Mouse (Mus musculus) MEL-GATA-1-ER (cell line): ENCODE measurements around the gene Cux2.
"Not testable (repeated sequence)": the region's sequence is repeated elsewhere in the genome, so short reads cannot be mapped to it uniquely, and the experiment has no call there.

Experiments used
- DNase-seq: peaks from one replicate; pipeline ENCODE4 v3.0.0-alpha.2; 2012; ENCODE audit warnings: low read depth; ENCODE audit errors: extremely low read depth

Gene Cux2

DNA sequence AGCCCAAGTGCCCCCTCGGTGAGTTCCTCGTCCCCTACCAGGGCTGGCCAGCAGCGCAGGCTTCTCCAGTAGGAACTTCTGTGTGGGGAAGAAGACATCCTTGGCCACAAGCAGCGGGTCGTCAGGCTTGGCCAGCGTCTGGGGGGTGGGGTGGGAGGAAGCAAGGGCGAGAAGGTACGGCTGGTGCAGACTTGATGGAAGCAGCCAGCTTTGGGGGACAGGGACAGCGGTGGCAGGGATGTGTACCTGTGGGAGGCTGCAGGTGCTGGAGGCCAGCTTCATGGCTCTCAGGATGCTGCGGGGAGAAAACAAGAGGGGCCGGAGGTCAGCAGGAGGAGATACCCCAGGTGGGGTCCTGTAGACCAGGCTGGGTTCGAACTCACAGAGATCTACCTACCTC is 174.9 kb downstream of the Cux2 start:
- DNase-seq = no peak

DNA sequence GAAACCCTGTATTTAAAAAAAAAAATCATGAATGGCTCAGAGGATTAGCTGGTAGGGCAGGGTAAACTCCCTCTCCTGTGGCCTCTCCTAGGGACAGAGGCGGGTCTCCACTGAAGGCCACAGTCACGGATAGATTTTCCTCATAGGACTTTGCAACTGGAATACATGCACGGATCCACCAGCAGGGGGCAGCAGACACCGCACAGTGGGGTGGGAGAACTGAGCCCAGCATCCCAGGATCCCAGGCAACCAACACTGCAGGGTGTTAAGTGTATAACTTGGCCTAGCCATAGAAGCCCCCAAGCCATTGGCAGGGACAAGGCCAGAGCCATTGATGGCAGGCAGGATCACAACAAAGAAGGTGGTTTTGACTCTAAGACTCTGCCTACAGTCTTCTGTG is 177.7 kb downstream of the Cux2 start:
- DNase-seq = no peak

DNA sequence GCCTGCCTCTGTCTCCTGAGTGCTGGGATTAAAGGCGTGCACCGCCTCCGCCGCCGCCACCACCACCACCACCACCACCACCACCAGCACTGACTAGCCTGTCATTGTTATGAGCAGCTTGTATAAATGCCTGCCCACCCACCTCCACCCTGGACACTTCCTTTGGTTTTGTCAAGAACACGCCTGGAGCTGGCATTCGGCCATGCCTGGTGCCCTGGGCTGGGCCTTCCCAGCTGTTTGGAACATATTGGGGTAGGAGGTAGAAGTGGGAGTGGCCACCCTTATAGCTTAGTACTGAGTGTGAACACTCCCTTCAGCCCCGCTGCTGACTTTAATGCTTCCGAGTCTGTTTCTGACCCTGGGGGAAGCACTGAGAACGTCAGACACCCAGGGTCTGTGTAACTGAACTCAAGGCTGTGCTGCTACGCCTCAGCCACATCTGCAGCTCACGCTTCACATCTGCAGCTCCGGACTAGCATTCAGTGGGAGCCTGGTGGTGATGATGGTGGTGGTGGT is 178.3 kb downstream of the Cux2 start:
- DNase-seq = no peak

DNA sequence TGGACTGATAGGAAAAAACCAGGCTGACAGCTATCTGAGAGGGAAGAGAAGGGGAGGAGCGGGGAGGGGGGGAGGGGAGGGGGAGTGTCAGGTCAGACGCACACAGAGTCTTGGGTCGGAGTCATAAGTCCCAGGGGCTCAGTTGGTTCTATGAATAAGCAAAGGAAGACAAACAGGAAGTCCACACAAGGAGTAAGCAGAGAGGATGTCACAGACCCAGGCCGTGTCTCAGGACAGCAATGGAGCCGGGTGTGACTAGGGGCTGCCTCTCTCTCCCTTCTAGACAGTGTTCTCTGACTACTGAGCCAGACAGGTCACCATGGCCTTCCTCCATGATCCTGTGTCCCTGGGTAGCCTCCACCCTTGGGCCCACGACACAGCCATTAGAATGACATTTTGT is 179.1 kb downstream of the Cux2 start:
- DNase-seq = no peak

DNA sequence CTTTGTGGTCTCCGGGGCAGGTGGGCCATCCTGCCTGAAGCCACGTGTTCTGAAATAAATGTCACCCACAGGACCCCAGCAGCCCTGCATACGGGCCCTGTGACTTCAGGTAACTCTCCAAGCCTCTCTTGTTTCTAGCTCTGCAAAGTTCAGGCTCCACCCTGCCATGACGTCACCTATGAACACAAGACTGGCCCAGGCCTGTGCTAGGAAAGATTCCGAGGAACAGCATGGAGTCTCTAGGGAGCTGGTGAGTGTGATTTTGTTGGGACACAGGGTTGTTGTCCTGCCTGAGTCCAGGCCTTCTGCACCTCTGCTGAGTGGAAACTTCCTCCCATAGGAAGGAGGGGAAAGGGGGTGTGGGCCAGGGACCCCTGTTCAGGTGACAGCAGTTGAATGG is 181.9 kb downstream of the Cux2 start:
- no peak for DNase-seq

DNA sequence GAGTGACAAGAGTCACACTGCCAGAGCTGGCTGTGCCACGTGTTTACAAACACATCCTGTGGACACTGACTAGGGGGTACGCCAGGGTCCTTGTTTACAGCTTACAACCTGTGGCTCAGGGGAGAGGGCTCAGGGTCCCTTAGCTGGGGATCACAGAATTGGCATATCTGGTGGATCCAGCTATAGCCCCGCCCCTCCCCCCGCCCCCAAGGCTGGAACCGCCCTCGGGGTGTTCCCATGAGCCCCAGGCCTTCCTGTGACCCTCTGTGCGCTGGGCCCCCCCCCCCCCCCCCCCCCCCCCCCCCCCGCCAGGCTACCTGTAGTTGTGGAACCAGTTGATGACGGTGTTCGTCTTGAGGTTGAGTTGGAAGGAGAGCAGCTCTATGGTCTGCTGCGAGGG is 185.6 kb downstream of the Cux2 start:
- DNase-seq = no peak

DNA sequence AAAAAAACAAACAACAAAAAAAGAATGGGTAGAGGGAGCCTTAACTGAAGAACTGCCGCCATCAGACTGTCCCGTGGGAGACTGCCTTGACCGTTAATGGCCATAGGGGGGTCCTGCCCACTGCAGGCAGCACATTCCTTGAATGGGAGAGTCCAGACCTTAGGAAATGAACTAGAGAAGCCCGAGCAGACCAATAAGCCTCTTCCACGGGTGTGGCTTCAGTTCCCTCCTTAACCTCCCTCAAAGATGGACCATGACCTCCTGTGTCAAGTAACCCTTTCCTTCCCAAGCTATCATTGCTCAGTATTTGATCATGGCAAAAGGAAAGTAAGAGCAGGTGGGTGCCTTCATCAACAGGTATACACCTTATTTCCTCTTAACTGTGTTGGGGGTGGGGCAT is 187.9 kb downstream of the Cux2 start:
- no peak for DNase-seq

DNA sequence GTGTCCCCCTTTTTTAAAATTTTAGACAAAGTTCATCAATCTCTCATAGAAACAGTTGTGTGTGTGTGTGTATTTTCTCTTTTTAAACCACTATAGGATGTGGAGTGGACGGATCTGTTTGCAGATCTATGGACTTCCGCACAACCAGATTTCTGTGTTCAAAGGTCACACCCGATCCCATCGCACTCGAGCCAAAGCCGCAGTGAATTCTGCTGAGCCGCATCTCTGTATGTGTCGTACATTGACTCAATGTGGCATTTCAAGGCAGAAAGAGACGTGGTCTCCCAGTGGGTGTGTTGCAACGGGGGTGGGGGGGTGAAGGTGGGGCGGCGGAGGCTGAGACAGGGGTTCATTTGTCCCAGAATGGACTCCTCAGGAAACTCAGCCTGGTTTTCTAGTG is 191.5 kb downstream of the Cux2 start:
- no peak for DNase-seq

DNA sequence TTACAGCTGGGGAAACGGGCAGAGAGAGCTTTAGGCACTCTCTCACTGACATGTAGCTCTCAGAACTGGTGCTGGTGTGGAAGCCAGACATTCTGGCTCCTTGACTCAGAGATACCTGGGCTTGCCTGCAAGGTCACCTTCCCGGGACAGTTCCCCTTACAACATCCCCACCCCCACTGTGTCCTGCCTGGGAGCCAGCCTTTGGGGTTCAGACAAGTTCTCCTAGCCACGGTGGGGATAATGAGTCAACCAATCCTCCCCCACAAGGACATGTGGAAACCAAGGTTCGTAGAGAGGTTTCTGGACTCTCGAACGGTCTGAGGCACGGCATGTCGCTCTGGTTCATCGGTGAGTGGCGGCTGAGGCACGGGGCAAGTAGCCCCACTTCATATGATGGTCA is 193.2 kb downstream of the Cux2 start:
- DNase-seq = no peak

DNA sequence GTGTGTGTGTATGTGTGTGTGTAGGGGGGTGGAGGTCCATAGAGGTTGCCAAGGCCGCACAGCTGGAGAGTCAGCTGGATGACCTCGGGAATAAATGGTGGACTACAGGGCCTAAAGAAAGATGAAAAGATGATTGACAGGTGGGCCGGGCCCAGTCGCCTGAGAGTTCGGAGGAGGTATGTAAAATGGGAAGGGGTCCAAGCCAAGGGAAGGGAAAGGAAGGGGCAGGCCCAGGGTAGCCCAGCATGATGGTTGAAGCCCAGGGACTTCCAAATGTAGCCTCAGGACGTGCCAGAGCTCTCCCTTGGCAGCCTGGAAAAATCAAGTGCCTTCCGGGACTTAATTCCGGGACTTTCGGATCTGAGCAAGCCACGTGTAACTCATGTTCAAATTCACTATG is 195.1 kb downstream of the Cux2 start:
- no peak for DNase-seq

DNA sequence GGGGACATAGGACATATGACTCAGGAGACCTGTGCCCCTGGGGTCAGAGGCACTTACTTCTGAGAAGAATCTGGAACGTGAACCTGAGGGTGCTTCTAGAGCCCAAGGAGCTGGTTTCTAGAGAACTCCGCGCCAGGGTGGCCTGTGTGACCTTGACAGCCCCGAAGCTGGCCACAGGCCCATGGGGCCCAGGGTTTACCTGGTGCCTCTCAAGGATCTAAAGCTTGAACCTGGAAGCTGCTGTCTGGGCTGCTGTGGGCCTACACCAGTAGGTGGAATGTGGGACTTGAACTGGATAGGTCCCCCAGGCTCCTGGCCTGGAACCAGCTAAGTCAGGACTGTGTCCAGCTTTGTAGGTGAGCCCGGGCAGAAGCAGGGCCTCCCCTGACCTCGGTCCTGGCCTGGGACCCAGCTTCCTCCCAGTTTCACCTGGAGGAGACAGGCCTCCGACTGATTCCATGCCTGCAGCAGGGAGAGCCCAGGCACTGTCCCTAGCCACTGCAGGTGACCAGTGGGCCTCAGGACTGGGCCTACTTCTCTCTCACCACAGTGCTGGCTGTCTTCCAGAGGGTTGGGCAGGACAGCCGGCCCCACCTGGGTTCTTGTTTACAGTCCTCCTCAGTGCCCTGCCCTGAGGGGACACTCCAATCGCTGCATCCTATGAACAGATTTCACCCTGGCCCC is 196.4 kb downstream of the Cux2 start:
- no peak for DNase-seq

DNA sequence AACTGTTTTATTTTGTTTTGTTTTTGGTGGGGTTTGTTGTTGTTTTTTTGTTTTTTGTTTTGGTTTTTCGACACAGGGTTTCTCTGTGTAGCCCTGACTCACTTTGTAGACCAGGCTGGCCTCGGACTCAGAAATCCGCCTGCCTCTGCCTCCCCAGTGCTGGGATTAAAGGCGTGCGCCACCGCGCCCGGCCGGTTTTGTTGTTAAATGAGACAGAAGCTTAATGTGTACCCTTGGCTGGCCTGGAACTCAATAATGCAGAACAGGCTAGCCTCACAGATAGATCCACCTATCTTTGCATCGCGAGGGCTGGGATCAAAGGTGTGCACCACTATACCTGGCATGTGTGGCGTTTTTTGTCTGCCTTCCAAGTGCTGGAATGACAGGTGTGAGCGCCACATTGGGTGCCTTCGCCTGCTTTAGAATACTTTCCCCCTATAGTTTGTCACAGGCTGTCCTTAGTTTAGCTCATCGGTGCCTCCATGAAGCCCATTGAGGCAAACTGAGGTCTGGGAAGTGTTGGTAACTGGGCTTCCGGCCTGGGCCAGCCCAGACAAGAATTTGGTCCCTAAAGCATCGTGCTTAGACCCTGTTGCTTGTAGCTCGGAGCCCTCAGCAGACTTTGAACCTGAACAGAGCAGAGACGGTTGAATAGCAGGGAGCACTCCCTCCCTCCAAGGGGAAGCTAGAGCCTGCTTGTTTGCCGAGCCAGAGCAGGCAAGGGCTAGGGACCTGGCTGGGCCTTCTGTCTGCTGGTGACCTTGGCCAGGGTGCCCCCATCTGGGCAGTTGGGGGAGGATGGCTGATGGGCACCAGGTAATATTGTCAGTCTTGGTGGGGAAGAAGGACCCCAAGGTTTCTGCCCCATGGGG is 200.2 kb downstream of the Cux2 start:
- DNase-seq = no peak

DNA sequence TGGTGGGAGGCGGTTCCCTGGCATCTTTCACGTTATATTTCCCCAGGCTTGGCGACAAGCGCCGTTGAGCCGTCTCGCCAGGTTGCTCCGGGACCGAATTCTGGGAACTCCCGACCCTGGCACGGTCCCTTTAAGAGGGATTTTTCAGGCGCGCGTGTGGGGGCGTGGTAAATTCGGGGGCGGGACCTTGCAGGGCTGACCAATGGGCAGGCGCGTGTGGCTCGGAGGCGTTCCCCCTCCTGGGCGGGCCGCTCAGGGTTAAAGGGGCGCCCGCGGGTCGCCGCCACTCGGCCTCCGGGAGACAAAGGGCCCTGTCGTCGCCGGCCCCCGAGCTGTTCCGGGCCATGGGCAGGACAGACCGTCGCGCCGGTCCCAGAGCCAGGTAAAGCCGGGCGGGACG is 201.2 kb downstream of the Cux2 start, which contains the start of gene Pheta1:
Pheta1 (plus strand) TSS at position 242 of the 400 bp plus-strand sequence.
- DNase-seq = no peak

DNA sequence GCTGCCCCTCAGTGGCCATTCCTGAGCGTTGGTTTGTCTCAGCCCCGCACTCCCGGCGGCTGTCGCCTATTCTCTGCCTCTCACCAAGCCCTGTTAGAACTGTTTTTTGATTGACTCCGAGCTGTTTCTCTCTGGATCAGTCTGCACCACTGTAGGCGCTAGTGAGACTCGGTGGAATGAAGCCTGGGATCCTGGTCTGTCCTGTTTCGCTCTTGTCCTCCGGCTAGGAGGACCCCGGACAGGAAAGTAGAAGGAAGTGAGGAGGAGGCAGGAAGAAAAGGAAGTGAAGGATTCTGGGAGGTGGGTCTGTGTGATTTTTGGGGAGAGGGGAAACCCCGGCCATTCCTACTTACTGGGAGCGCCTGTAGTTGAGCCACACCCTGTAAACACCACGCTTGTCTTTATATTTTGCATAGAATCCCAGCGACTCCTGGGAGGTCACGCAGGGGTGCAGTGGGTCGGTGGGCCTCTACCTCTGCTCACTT is 201.8 kb downstream of the Cux2 start:
- no peak for DNase-seq

DNA sequence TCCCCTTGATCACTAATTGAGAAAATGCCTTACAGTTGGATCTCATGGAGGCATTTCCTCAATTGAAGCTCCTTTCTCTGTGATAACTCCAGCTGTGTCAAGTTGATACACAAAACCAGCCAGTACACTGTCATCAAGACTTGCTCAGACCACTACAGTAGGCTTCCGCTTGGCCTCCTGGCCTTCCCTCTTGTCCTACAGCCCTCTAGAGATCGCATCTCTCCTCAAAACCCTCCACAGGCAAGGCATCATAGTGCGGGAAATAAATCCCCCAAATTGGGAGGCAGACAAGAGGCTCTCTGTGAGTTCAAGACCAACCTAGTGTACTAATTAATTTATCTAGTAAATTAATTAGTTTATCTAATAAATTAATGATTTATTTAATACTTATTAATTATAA is 202.6 kb downstream of the Cux2 start:
- not testable (repeated sequence) for DNase-seq

DNA sequence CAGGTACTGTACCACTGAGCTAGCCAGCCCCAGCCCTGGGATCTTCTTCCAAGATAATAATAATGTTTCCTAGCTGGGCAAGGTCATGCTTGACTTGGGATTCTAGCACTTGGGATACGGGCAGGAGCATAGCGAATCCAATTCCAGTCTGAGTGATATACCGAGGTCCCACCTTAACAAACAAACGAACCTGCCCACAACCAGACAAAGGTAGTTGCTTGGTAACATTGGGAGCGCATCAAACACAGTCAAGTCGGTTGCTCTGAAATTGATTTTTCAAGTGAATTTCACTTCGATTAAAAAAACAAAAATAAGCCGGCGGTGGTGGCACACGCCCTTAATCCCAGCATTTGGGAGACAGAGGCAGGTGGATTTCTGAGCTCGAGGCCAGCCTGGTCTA is 203.6 kb downstream of the Cux2 start:
- no peak for DNase-seq

DNA sequence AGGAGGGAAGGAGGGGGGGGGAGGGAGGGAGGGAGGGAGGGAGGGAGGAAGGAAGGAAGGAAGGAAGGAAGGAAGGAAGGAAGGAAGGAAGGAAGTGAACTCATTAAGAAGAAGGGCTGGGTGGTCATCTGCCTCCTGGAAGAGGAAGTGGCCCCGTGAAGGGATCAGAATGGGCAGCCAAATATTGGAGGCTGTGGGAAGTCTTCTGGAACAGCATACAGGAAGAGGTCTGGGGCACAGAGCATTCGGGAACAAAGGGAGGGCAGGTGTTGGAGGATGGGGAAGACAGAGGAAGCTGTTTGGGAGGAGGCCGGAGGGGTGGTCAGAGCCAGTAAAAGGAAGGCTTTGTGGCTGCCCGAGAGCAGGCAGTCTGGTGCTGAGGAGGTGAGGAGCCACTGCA is 204.5 kb downstream of the Cux2 start:
- DNase-seq = no peak

DNA sequence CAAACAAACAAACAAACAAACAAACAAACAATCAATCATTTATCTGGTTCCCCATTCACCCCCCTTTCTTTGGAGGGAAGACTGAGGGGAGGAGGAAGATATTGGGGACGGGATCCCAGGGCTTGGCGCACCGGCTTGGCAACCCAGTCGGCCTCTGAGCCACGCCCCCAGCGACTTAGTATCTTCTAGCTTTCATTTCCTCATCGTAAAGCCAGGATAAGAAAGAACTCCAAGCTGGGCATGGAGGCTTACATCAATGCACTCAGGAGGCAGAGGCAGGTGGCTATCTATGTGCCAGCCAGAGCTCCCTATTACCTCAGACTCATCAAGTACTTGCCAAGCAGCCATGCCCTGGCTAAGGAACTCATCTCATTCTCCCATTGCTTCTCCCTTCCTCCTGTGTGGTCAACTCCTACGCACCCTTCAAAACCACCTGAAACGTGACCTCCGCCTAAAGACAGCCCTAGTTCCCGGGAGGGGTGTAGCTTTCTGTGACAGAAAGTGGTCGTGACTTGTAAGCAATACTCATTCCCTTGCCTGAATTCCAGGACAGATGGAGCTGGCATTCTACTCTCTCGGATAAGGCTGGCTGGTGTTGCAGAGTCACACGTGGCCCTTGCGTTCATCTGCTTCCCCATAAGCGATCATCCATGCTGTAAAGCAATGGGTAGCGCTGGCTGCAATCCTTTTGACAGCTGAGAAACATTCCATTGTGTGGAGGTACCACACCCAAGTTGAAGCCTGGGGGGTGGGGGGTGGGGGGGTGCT is 206.6 kb downstream of the Cux2 start:
- DNase-seq = no peak

DNA sequence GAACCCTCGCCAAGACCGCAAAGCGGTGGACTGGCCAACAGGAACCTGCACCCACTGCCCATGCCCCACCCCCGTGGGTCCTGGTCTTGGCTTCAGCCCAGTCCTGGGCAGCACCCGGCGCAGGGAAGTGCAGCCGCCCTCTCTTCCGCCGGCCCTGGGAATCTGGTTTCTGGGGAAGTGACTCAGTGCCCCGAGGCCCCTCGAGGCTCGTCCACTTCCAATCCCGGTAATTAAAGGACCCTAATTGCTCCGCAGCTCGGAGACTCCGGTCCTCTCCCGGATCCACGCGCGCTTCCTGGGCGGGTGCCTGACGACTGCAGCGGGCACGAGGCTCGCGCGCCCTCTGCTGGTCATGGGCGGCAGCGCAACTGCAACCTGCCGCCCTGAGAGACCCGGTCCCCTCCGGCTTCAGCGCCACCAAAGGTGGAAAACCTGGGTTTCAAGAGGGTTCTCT is 207.2 kb downstream of the Cux2 start:
- no peak for DNase-seq

DNA sequence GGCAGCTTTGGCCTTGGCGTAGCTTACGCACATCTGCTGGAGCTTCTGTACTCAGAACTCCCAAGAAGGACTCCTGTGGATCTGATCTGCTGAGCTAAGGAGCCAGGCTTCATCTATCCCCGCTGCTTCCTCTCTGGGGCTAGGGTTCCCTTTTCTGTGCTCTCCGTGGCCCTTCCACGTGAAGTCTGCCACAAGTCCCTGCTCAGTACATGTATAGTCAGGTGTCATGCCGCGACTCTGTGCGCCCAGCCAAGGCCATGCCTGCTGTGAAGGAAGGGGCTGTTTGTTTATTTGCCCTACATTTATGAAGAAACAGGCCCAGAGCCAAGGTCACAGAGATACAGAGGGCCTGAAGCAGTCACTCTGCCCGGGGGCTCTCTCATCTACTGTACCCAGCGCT is 207.9 kb downstream of the Cux2 start:
- no peak for DNase-seq

DNA sequence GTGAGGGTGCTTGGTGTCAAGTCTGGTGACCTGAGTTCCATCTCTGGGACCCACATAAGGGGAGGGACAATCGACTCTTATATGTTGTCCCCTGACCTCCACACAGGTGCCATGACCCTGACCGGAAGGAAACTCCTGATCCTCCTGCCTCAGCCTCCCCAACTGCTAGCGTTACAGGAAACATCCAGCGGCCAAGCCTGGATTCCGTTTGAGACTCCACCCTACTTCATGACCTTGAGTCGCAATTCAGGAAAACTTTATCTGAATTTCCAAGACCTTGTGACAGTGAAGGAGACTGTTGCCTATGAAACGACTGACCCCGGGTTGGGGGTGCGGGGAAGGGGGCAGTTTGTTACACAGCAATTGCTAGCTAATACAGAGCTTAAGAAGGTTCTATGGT is 208.4 kb downstream of the Cux2 start:
- no peak for DNase-seq

DNA sequence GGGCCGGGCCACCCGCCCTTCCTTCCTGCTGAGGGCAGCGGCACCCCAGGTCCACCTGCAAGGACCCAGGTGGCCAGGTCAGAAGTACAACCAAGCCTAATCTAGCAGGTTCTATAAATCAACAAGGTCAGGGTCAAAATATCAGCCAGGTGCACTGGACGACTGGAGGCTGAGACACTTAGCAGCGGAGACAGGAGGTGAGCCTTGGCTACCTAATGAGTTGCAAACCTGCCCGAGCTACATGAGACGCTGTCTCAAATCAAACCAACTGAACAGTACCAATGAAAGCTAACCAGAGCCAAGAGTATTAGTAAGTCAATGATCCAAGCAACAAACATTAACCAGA is 210.8 kb downstream of the Cux2 start:
- DNase-seq = no peak
